In the genomic region with DNA sequence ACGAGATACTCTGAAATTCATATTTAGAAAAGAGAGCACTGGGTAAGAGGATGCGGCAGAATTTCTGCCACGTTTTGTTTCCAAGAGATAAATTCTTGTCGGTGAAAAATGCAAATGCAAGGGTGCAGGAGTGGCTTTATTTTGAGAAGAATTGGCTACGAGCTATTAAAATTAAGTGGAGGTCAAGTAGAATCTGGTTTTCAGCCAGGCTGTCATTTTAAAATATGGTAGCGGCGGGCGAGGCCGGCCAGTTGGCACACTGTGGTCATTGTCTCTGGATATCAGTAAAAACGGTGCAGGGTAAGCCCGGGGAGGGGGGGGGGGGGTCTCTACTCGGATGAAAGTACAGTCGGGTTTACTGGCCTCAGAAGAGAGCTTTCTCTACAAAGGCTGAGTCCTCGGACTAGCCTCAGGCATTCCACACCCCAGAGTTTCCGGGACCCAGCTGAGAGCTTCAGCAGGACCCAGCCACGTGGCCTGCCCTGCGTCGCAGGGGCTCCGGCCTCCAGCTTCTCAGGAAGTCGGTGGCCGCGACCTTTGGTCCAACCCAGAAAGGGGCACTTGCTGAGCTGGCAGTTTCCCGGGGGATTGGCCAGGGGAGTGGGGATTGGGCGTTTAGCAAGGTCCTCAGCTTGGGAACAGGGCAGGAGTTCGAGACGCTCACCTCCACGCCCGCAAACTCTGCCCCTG, we compare ENCODE assay signal across 8 mouse cellular contexts. TPM values are rescaled to one million over a fixed set of nuclear protein-coding genes. Genes with fewer than 3 reads are reported as not detected.
DNase-seq lines count a peak whose midpoint lies in the region.

No protein-coding gene starts in this region.

- peak; percentile 13 for DNase-seq in kidney, adult 18-20 months
- DNase-seq in kidney, adult 11 months: no peak
- DNase-seq in adrenal gland, postnatal 25 days: peak; percentile 9
- peak; percentile 28 to 36 for DNase-seq in gastrocnemius, postnatal 4 days (ENCODE audit: low spot score in 2 of 2)
- peak; percentile 84 for DNase-seq in mesoderm, embryonic 11.5 days (ENCODE audit: low read depth, low spot score)
- no peak for DNase-seq in lung, postnatal 36 days
- DNase-seq in Muller cell, postnatal 12 days (ENCODE audit: inconsistent ontology term): no peak
- DNase-seq in urinary bladder, postnatal 25 days (ENCODE audit: low spot score): no peak

RNA-seq across cellular contexts. Expression of a gene that starts 1.7 kb away (rescaled TPM):
- total RNA-seq in adrenal gland, postnatal 25 days (2021): 7.0 and 8.3 TPM in 2 replicates
- total RNA-seq in gastrocnemius, postnatal 4 days (2021): 10 to 100 TPM in 1 of 2 experiments, 1 to 10 TPM in 1; 9.9 to 11.1 TPM

RNA-seq across cellular contexts. Expression of a gene that starts 27.5 kb away (rescaled TPM):
- not detected in 2 replicates for total RNA-seq in adrenal gland, postnatal 25 days (2021)
- not detected for total RNA-seq in gastrocnemius, postnatal 4 days (2021)

Comparison
In these comparisons a context has a peak if more than half of its experiments do, and no peak if none do; other contexts are left out.
1. DNase-seq: peak in kidney, adult 18-20 months (single experiment), adrenal gland, postnatal 25 days (single experiment), gastrocnemius, postnatal 4 days (2 of 2) and mesoderm, embryonic 11.5 days (single experiment); none in kidney, adult 11 months (single experiment), lung, postnatal 36 days (single experiment), Muller cell, postnatal 12 days (single experiment) and urinary bladder, postnatal 25 days (single experiment).